Mouse (Mus musculus): ENCODE data around the gene Dynlrb2. TPM values are rescaled to one million over a fixed set of nuclear protein-coding genes. Genes with fewer than 3 reads are reported as not detected.

The Dynlrb2 gene
- polyA plus RNA-seq, 1 experiment from 2014 or later, result 25.5 TPM

GRCm38 (mm10) chr8:116528736-116529135 lies 24.0 kb downstream of the Dynlrb2 start:
- no peaks in the 10 kb centered on the region for H3K4me1 ChIP-seq (replicated peaks; ENCODE audit: control insufficient read depth, insufficient read depth, low read length)
- DNase-seq (ENCODE audit: low spot score) (no peak), ATAC-seq (ENCODE audit: low FRiP score) (no peak)
- 81% methylated on average over 7 of the region's 7 CpGs for WGBS
- no peaks in the 10 kb centered on the region for H3K9me3 ChIP-seq (ENCODE audit: control insufficient read depth, low read length)
- no peak overlapping the region for H3K9ac ChIP-seq
- no peaks in the 10 kb centered on the region for H3K36me3 ChIP-seq (replicated peaks; ENCODE audit: control insufficient read depth, insufficient read depth)
- H3K4me3 ChIP-seq (replicated peaks; ENCODE audit: low read length), result no peak overlapping the region
- H3K4me2 ChIP-seq (replicated peaks), result no peak overlapping the region
- no peak overlapping the region for H3K27ac ChIP-seq
- H3K27me3 ChIP-seq (ENCODE audit: control insufficient read depth, insufficient read depth, low read length), result no peaks in the 10 kb centered on the region

GRCm38 (mm10) chr8:116533081-116533480 lies 28.3 kb downstream of the Dynlrb2 start:
- Histone ChIP-seq H3K36me3 (replicated peaks; ENCODE audit: control insufficient read depth, insufficient read depth) (no peaks in the 10 kb centered on the region), H3K9ac (no peak overlapping the region), H3K4me2 (replicated peaks) (no peak overlapping the region), H3K27ac (no peak overlapping the region), H3K4me1 (replicated peaks; ENCODE audit: control insufficient read depth, insufficient read depth, low read length) (no peaks in the 10 kb centered on the region), H3K27me3 (ENCODE audit: control insufficient read depth, insufficient read depth, low read length) (no peaks in the 10 kb centered on the region), H3K9me3 (ENCODE audit: control insufficient read depth, low read length) (no peaks in the 10 kb centered on the region), H3K4me3 (replicated peaks; ENCODE audit: low read length) (no peak overlapping the region)
- WGBS, result 80% methylated on average over 6 of the region's 6 CpGs
- no peak for DNase-seq (ENCODE audit: low spot score)
- ATAC-seq (ENCODE audit: low FRiP score), result no peak

GRCm38 (mm10) chr8:116536786-116537185 lies 32.0 kb downstream of the Dynlrb2 start:
- WGBS, result 83% methylated on average over 5 of the region's 5 CpGs
- Histone ChIP-seq H3K4me2 (replicated peaks) (no peak overlapping the region), H3K9me3 (ENCODE audit: control insufficient read depth, low read length) (no peaks in the 10 kb centered on the region), H3K27me3 (ENCODE audit: control insufficient read depth, insufficient read depth, low read length) (no peaks in the 10 kb centered on the region), H3K27ac (no peak overlapping the region), H3K9ac (no peak overlapping the region), H3K4me3 (replicated peaks; ENCODE audit: low read length) (no peak overlapping the region), H3K4me1 (replicated peaks; ENCODE audit: control insufficient read depth, insufficient read depth, low read length) (no peaks in the 10 kb centered on the region), H3K36me3 (replicated peaks; ENCODE audit: control insufficient read depth, insufficient read depth) (no peaks in the 10 kb centered on the region)
- ATAC-seq (ENCODE audit: low FRiP score) (no peak), DNase-seq (ENCODE audit: low spot score) (no peak)

GRCm38 (mm10) chr8:116538763-116539162 lies 34.0 kb downstream of the Dynlrb2 start:
- no peaks in the 10 kb centered on the region for H3K36me3 ChIP-seq (replicated peaks; ENCODE audit: control insufficient read depth, insufficient read depth)
- WGBS, result 42% methylated on average over 7 of the region's 7 CpGs
- no peaks in the 10 kb centered on the region for H3K4me1 ChIP-seq (replicated peaks; ENCODE audit: control insufficient read depth, insufficient read depth, low read length)
- no peaks in the 10 kb centered on the region for H3K9me3 ChIP-seq (ENCODE audit: control insufficient read depth, low read length)
- ATAC-seq (ENCODE audit: low FRiP score) (no peak), DNase-seq (ENCODE audit: low spot score) (no peak)
- H3K9ac ChIP-seq, result no peak overlapping the region
- no peak overlapping the region for H3K4me2 ChIP-seq (replicated peaks)
- no peaks in the 10 kb centered on the region for H3K27me3 ChIP-seq (ENCODE audit: control insufficient read depth, insufficient read depth, low read length)
- H3K4me3 ChIP-seq (replicated peaks; ENCODE audit: low read length), result no peak overlapping the region
- no peak overlapping the region for H3K27ac ChIP-seq

- Histone ChIP-seq H3K27me3 (ENCODE audit: control insufficient read depth, insufficient read depth, low read length) (no peaks in the 10 kb centered on the region), H3K4me2 (replicated peaks) (no peak overlapping the region), H3K27ac (no peak overlapping the region), H3K4me3 (replicated peaks; ENCODE audit: low read length) (no peak overlapping the region), H3K9ac (no peak overlapping the region), H3K9me3 (ENCODE audit: control insufficient read depth, low read length) (no peaks in the 10 kb centered on the region), H3K36me3 (replicated peaks; ENCODE audit: control insufficient read depth, insufficient read depth) (no peaks in the 10 kb centered on the region), H3K4me1 (replicated peaks; ENCODE audit: control insufficient read depth, insufficient read depth, low read length) (no peaks in the 10 kb centered on the region)
- DNase-seq (ENCODE audit: low spot score), result no peak
- WGBS, result 100% methylated on average over 1 of the region's 1 CpGs
- ATAC-seq (ENCODE audit: low FRiP score), result no peak
Observed at GRCm38 (mm10) chr8:116540136-116540535, 35.4 kb downstream of the Dynlrb2 start.

DNA sequence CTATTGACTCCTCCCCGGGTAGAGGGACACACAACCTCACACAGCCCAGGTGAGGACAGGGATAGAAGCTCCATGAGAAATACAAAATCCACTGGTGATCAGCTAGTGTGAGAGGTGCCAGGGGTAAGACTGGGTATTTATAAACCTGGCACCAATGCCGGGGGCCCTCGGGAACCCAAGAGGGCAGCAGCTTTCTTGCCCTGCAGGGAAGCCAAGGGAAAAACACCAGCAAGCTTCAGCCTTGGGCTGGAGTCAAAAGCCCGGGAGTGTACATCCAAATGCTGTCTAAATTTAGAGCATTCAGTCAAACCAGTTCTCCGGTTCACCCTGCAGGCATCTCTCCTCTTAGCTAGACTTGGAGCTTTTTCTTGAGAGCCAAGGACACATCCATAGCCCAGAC lies 38.1 kb downstream of the Dynlrb2 start:
- Histone ChIP-seq H3K27me3 (ENCODE audit: control insufficient read depth, insufficient read depth, low read length) (no peaks in the 10 kb centered on the region), H3K4me2 (replicated peaks) (no peak overlapping the region), H3K9me3 (ENCODE audit: control insufficient read depth, low read length) (no peaks in the 10 kb centered on the region), H3K9ac (no peak overlapping the region), H3K36me3 (replicated peaks; ENCODE audit: control insufficient read depth, insufficient read depth) (no peaks in the 10 kb centered on the region), H3K4me1 (replicated peaks; ENCODE audit: control insufficient read depth, insufficient read depth, low read length) (no peaks in the 10 kb centered on the region), H3K4me3 (replicated peaks; ENCODE audit: low read length) (no peak overlapping the region), H3K27ac (no peak overlapping the region)
- 91% methylated on average over 5 of the region's 5 CpGs for WGBS
- no peak for ATAC-seq (ENCODE audit: low FRiP score)
- no peak for DNase-seq (ENCODE audit: low spot score)

DNA sequence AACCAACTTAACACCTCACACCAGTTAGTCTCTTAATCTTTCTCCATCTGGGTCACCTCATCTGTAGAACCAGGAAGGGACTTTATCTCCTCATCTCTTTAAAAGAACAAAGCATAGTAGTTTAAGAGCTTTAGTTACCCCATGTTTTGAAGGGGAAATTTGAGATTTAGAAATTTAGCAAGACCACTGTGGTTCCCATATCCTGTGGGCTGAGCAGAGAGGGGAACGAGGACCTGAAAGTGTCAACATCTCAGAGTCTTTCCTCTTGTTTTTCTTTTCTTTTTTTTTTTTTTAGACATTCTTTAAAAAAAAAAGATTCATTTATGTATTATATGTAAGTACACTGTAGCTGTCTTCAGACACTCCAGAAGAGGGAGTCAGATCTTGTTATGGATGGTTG lies 38.6 kb downstream of the Dynlrb2 start:
- no peak overlapping the region for H3K4me2 ChIP-seq (replicated peaks)
- no peak for DNase-seq (ENCODE audit: low spot score)
- H3K4me1 ChIP-seq (replicated peaks; ENCODE audit: control insufficient read depth, insufficient read depth, low read length), result no peaks in the 10 kb centered on the region
- H3K27ac ChIP-seq, result no peak overlapping the region
- 67% methylated on average over 1 of the region's 1 CpGs for WGBS
- H3K9ac ChIP-seq, result no peak overlapping the region
- no peak overlapping the region for H3K4me3 ChIP-seq (replicated peaks; ENCODE audit: low read length)
- H3K9me3 ChIP-seq (ENCODE audit: control insufficient read depth, low read length), result no peaks in the 10 kb centered on the region
- H3K27me3 ChIP-seq (ENCODE audit: control insufficient read depth, insufficient read depth, low read length), result no peaks in the 10 kb centered on the region
- H3K36me3 ChIP-seq (replicated peaks; ENCODE audit: control insufficient read depth, insufficient read depth), result no peaks in the 10 kb centered on the region
- ATAC-seq (ENCODE audit: low FRiP score), result no peak

GRCm38 (mm10) chr8:116552255-116552654 lies 47.5 kb downstream of the Dynlrb2 start:
- H3K4me3 ChIP-seq (replicated peaks; ENCODE audit: low read length), result no peak overlapping the region
- H3K36me3 ChIP-seq (replicated peaks; ENCODE audit: control insufficient read depth, insufficient read depth), result no peaks in the 10 kb centered on the region
- H3K27me3 ChIP-seq (ENCODE audit: control insufficient read depth, insufficient read depth, low read length), result no peaks in the 10 kb centered on the region
- H3K9ac ChIP-seq, result no peak overlapping the region
- no peaks in the 10 kb centered on the region for H3K9me3 ChIP-seq (ENCODE audit: control insufficient read depth, low read length)
- no peak overlapping the region for H3K27ac ChIP-seq
- no peaks in the 10 kb centered on the region for H3K4me1 ChIP-seq (replicated peaks; ENCODE audit: control insufficient read depth, insufficient read depth, low read length)
- ATAC-seq (ENCODE audit: low FRiP score) (no peak), DNase-seq (ENCODE audit: low spot score) (no peak)
- WGBS, result 92% methylated on average over 6 of the region's 6 CpGs
- no peak overlapping the region for H3K4me2 ChIP-seq (replicated peaks)

DNA sequence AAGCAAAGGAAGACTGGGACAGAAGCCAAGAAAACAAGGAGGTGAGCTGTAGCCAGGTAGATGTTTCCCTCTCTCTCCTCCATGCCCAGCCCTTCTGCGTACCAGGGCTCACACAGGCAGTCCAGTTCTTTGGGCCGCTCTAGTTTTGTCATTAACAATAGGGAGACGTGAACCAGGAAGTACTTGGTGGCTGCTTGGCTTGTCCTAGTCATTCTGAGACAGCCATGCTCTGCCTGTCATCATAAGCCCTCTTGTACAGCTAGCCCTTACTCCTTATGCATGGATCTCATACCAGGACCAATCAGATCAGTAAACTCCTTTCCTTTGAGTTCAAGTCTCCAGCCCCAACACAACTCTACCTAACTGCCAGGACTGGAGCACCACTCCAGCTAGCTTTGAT lies 48.0 kb downstream of the Dynlrb2 start:
- no peak for DNase-seq (ENCODE audit: low spot score)
- no peak for ATAC-seq (ENCODE audit: low FRiP score)
- no peak overlapping the region for H3K9ac ChIP-seq
- no peak overlapping the region for H3K4me2 ChIP-seq (replicated peaks)
- 81% methylated on average over 3 of the region's 3 CpGs for WGBS
- no peaks in the 10 kb centered on the region for H3K36me3 ChIP-seq (replicated peaks; ENCODE audit: control insufficient read depth, insufficient read depth)
- no peaks in the 10 kb centered on the region for H3K9me3 ChIP-seq (ENCODE audit: control insufficient read depth, low read length)
- no peaks in the 10 kb centered on the region for H3K4me1 ChIP-seq (replicated peaks; ENCODE audit: control insufficient read depth, insufficient read depth, low read length)
- no peak overlapping the region for H3K27ac ChIP-seq
- H3K27me3 ChIP-seq (ENCODE audit: control insufficient read depth, insufficient read depth, low read length), result no peaks in the 10 kb centered on the region
- H3K4me3 ChIP-seq (replicated peaks; ENCODE audit: low read length), result no peak overlapping the region
